Mouse (Mus musculus) intestine, postnatal 0 days (tissue): ENCODE results near the gene Med23. TPM values are rescaled to one million over a fixed set of nuclear protein-coding genes. Genes with fewer than 3 reads are reported as not detected.

Experiments
- ATAC-seq: fragments of 200-750 bp; cut with Nextera tagmentation; 2 replicates; pipeline ENCODE4 v1.8.0; 2017; ENCODE audit warnings: mild to moderate bottlenecking, moderate TSS enrichment, moderate library complexity
- H3K27ac ChIP-seq: fragments of 300-500 bp; sonication (generic); 2 replicates; pipeline ENCODE4 v1.5.1; 2014; ENCODE audit warnings: mild to moderate bottlenecking, low read depth, low read length, moderate library complexity
- H3K27me3 ChIP-seq: fragments of 300-500 bp; sonication (generic); replicated peaks from 2 replicates; pipeline ENCODE4 v1.6.1; 2014; ENCODE audit warnings: low read length, mixed read lengths; ENCODE audit not compliant: control insufficient read depth, insufficient read depth
- H3K36me3 ChIP-seq: fragments of 300-500 bp; sonication (generic); 2 replicates; pipeline ENCODE4 v1.6.1; 2014; ENCODE audit warnings: mild to moderate bottlenecking, moderate library complexity; ENCODE audit not compliant: control insufficient read depth, insufficient read depth
- H3K4me1 ChIP-seq: fragments of 300-500 bp; sonication (generic); replicated peaks from 2 replicates; pipeline ENCODE4 v1.6.1; 2014; ENCODE audit warnings: antibody characterized with exemption, low read length, mixed read lengths; ENCODE audit not compliant: control insufficient read depth, insufficient read depth
- H3K4me2 ChIP-seq: fragments of 300-500 bp; sonication (generic); replicated peaks from 2 replicates; pipeline ENCODE4 v1.6.1; 2014; ENCODE audit warnings: low read depth, mild to moderate bottlenecking, moderate library complexity
- H3K4me3 ChIP-seq: fragments of 300-500 bp; sonication (generic); 2 replicates; pipeline ENCODE4 v1.5.1; 2014; ENCODE audit warnings: low read depth, low read length
- H3K9ac ChIP-seq: fragments of 300-500 bp; sonication (generic); 2 replicates; pipeline ENCODE4 v1.6.1; 2014; ENCODE audit warnings: mild to moderate bottlenecking, low read depth, low read length
- H3K9me3 ChIP-seq: fragments of 300-500 bp; sonication (generic); 2 replicates; pipeline ENCODE4 v1.6.1; 2016; ENCODE audit warnings: mixed run types; ENCODE audit not compliant: control insufficient read depth
- CTCF ChIP-seq: sonication (generic); IDR thresholded peaks from 2 replicates; pipeline ENCODE4 v1.5.1; 2016; ENCODE audit warnings: low read depth, mild to moderate bottlenecking, control low read depth, antibody characterized with exemption, moderate library complexity
- WGBS: fragments of 180-500 bp; shearing (Covaris S2); extraction: QIAGEN DNeasy Blood & Tissue Kit; methylation state at CpG from one replicate; pipeline ENCODE4 v1.1.7; 2014; 5-methylcytosine and 5-hydroxymethylcytosine counted together
- polyA plus RNA-seq: library from polyadenylated mRNA; unstranded; fragments of >200 nt; fragmentation: Nextera tagmentation; extraction: Ambion mirVana; gene quantifications from 2 replicates; pipeline ENCODE4 v1.2.1, GENCODE M21; 2015

Med23 gene
- polyA plus RNA-seq, 1 experiment from 2014 or later, result 5.7 TPM

DNA sequence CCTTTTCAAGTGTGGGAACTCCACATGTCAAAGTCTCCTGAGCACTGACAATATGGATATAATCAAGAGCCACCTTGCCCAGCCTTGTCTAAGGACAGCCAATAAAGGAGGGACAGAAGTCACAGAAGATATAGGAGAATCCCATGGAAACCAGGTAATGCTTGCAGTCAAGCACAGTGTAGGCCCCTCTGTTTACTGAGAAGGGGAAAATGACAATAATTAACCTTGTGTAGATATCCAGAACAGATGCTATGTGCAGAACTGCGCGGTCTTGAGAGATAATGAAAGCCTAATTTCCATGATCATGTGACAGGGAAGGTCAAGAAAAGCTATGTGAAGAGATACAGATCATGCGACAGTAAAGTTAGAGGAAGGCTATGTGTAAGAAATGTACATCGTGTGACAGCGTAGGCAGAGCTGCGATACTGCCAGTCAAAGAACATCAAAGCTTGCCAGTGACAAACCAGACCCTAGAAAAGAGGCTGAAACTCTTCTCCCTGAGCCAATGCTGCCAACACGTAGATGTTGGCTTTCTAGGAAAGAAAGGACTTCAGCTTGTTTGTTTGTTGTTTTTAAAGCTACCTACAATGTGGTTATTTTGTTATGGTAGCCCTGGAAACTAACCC, 44.2 kb upstream of the Med23 start:
- 41% methylated on average over 7 of the region's 7 CpGs for WGBS

GRCm38 (mm10) chr10:24826130-24826529, 43.7 kb upstream of the Med23 start:
- WGBS, result 38% methylated on average over 6 of the region's 6 CpGs
- no peak for TF ChIP-seq CTCF
- Histone ChIP-seq H3K4me3 (no peak overlapping the region), H3K4me1 (0 out of 2 replicates have a peak, but pooled peaks cover 3% of the 10 kb centered on the region), H3K4me2 (no peak overlapping the region), H3K36me3 (no peaks in the 10 kb centered on the region), H3K27ac (peak overlapping the region; percentile 64), H3K27me3 (no peaks in the 10 kb centered on the region), H3K9me3 (no peaks in the 10 kb centered on the region), H3K9ac (no peak overlapping the region)
- ATAC-seq, result no peak

More for the DNA sequence above, 44.2 kb upstream of the Med23 start:
- ATAC-seq, result peak; percentile 50
- Histone ChIP-seq H3K36me3 (no peaks in the 10 kb centered on the region), H3K27me3 (no peaks in the 10 kb centered on the region), H3K9ac (no peak overlapping the region), H3K4me1 (0 out of 2 replicates have a peak, but pooled peaks cover 3% of the 10 kb centered on the region), H3K4me2 (no peak overlapping the region), H3K27ac (peak overlapping the region; percentile 64), H3K9me3 (no peaks in the 10 kb centered on the region), H3K4me3 (no peak overlapping the region)
- TF ChIP-seq CTCF, result no peak

- H3K27me3 ChIP-seq, result no peaks in the 10 kb centered on the region
- no peak for TF ChIP-seq CTCF
- no peak overlapping the region for H3K27ac ChIP-seq
- H3K9me3 ChIP-seq, result no peaks in the 10 kb centered on the region
- 73% methylated on average over 4 of the region's 4 CpGs for WGBS
- H3K36me3 ChIP-seq, result no peaks in the 10 kb centered on the region
- ATAC-seq, result no peak
- no peak overlapping the region for H3K9ac ChIP-seq
- no peak overlapping the region for H3K4me3 ChIP-seq
- H3K4me1 ChIP-seq, result 0 out of 2 replicates have a peak, but pooled peaks cover 3% of the 10 kb centered on the region
- no peak overlapping the region for H3K4me2 ChIP-seq
These were observed 41.6 kb upstream of the Med23 start for GRCm38 (mm10) chr10:24828136-24828535.

DNA sequence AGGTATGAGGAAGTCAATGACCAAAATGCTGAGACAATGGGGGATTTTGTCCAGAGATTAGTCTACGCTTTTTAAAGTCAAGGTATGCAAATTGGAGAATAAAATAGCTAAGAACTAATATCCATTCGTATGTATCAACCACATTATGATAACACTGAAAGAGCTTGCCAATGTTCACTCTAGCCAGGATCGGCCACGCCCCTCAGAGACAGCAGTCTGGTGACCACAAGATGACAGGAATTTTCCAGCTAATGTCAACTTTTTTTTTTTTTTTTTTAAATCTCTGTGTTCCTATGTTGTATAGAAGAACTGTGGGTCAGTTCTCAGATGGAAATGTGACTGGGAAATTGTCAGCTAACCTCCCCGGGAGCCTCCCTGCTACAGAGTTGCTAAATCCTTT, 39.3 kb upstream of the Med23 start:
- 0 out of 2 replicates have a peak, but pooled peaks cover 2% of the 10 kb centered on the region for H3K4me1 ChIP-seq
- no peak for TF ChIP-seq CTCF
- H3K27ac ChIP-seq, result 0 out of 2 replicates have a peak overlapping the region, but pooled peaks have one; percentile 15
- H3K9me3 ChIP-seq, result no peaks in the 10 kb centered on the region
- no peak overlapping the region for H3K4me2 ChIP-seq
- H3K27me3 ChIP-seq, result no peaks in the 10 kb centered on the region
- H3K4me3 ChIP-seq, result no peak overlapping the region
- ATAC-seq, result no peak
- H3K9ac ChIP-seq, result no peak overlapping the region
- H3K36me3 ChIP-seq, result no peaks in the 10 kb centered on the region
- WGBS, result 69% methylated on average over 5 of the region's 5 CpGs

DNA sequence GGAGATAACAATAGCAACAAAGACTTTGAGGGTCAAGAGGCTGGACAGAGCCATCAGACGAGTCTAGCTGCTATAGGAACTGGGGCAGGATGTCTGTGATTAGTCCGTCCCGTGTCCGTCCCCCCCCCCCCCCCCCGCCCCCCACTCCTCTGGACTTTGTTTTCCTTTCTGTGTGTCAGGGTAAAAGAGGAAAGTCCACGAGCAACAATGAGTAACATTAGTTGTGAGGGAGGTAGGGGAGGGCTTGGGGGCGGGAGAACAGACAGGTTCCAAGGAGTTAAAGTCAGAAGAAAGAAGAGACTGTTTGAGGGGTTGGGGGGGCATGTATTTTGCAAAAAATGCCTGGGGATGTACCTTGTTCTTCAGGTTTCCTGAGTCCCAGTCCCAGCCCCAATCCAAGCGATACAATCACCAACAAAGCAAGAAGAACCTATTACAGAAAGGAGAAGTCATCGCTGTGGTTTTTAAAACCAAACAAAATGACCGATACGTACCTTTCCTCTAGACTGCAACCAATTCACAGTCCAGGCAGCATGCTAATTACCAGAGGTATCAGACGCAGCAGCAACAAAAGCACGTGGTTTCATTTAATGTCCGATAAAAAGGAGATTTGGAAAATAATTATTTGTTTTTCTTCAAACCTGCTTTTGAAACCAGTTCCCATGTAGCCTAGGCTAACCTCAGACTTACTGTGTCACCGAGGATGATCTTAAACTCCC, 38.2 kb upstream of the Med23 start:
- 53% methylated on average over 14 of the region's 15 CpGs for WGBS
- TF ChIP-seq CTCF, result no peak
- Histone ChIP-seq H3K36me3 (no peaks in the 10 kb centered on the region), H3K27ac (peak overlapping the region; percentile 35; the same call in 1 of the 2 replicates), H3K4me2 (no peak overlapping the region), H3K4me1 (no peaks in the 10 kb centered on the region), H3K9ac (no peak overlapping the region), H3K4me3 (no peak overlapping the region), H3K9me3 (no peaks in the 10 kb centered on the region), H3K27me3 (no peaks in the 10 kb centered on the region)
- ATAC-seq, result peak; percentile 31; the same call in 1 of the 2 replicates

- H3K9me3 ChIP-seq, result no peaks in the 10 kb centered on the region
- 80% methylated on average over 9 of the region's 9 CpGs for WGBS
- no peak overlapping the region for H3K4me2 ChIP-seq
- H3K27me3 ChIP-seq, result no peaks in the 10 kb centered on the region
- H3K27ac ChIP-seq, result no peak overlapping the region
- no peaks in the 10 kb centered on the region for H3K4me1 ChIP-seq
- no peaks in the 10 kb centered on the region for H3K36me3 ChIP-seq
- H3K4me3 ChIP-seq, result no peak overlapping the region
- no peak overlapping the region for H3K9ac ChIP-seq
- no peak for TF ChIP-seq CTCF
- no peak for ATAC-seq
These were observed 37.5 kb upstream of the Med23 start for GRCm38 (mm10) chr10:24832306-24832705.
